Mouse (Mus musculus) lung, embryonic 14.5 days (tissue): ENCODE measurements at regions not wholly inside any gene's neighbourhood (a gene's known extent, or its start where the extent isn't known, plus 50 kb on each side); places are given as distances from the start of the nearest gene placed in this dataset.
A peak's percentile ranks its signal among the peaks of the same experiment; 100 is the strongest.
"Not testable (repeated sequence)": the region's sequence is repeated elsewhere in the genome, so short reads cannot be mapped to it uniquely, and the experiment has no call there.

Experiments used
- ATAC-seq: fragments of 200-750 bp; cut with Nextera tagmentation; 2 replicates; pipeline ENCODE4 v1.8.0; 2017; ENCODE audit warnings: mild to moderate bottlenecking, moderate TSS enrichment, moderate library complexity; ENCODE audit not compliant: insufficient read depth
- DNase-seq: peaks from one replicate; pipeline ENCODE4 v3.0.0-alpha.2; 2015
- H3K27ac ChIP-seq: fragments of 300-500 bp; sonication (generic); 2 replicates; pipeline ENCODE4 v1.5.1; 2014; ENCODE audit warnings: low read depth, mild to moderate bottlenecking, moderate library complexity
- H3K27me3 ChIP-seq: fragments of 300-500 bp; sonication (generic); 2 replicates; pipeline ENCODE4 v1.6.1; 2014; ENCODE audit warnings: low read length, control low read depth; ENCODE audit not compliant: insufficient read depth
- H3K36me3 ChIP-seq: fragments of 300-500 bp; sonication (generic); 2 replicates; pipeline ENCODE4 v1.6.1; 2014; ENCODE audit warnings: control low read depth; ENCODE audit not compliant: insufficient read depth
- H3K4me1 ChIP-seq: fragments of 300-500 bp; sonication (generic); 2 replicates; pipeline ENCODE4 v1.6.1; 2014; ENCODE audit warnings: antibody characterized with exemption, control low read depth; ENCODE audit not compliant: insufficient read depth
- H3K4me2 ChIP-seq: fragments of 300-500 bp; sonication (generic); 2 replicates; pipeline ENCODE4 v1.6.1; 2014; ENCODE audit warnings: mild to moderate bottlenecking
- H3K4me3 ChIP-seq: fragments of 300-500 bp; sonication (generic); 2 replicates; pipeline ENCODE4 v1.5.1; 2014; ENCODE audit warnings: low read depth, low read length
- H3K9ac ChIP-seq: fragments of 300-500 bp; sonication (generic); 2 replicates; pipeline ENCODE4 v1.6.1; 2014
- H3K9me3 ChIP-seq: fragments of 300-500 bp; sonication (generic); 2 replicates; pipeline ENCODE4 v1.6.1; 2016; ENCODE audit warnings: low read depth, low read length, control low read depth
- CTCF ChIP-seq: IDR thresholded peaks from 2 replicates; pipeline ENCODE4 v1.5.1; 2016; ENCODE audit warnings: antibody characterized with exemption, low read depth
- WGBS: fragments of 180-500 bp; shearing (Covaris S2); extraction: QIAGEN DNeasy Blood & Tissue Kit; methylation state at CpG from one replicate; pipeline ENCODE4 v1.1.7; 2014; 5-methylcytosine and 5-hydroxymethylcytosine counted together

GRCm38 (mm10) chr6:18566934-18567333 lies 52.3 kb upstream of the Cttnbp2 start:
- not testable (repeated sequence) for H3K4me1 ChIP-seq, H3K27me3 ChIP-seq, H3K4me2 ChIP-seq, ATAC-seq, H3K4me3 ChIP-seq, H3K27ac ChIP-seq, H3K9ac ChIP-seq, H3K9me3 ChIP-seq, H3K36me3 ChIP-seq, DNase-seq
- 64% methylated on average over 2 of the region's 2 CpGs for WGBS

DNA sequence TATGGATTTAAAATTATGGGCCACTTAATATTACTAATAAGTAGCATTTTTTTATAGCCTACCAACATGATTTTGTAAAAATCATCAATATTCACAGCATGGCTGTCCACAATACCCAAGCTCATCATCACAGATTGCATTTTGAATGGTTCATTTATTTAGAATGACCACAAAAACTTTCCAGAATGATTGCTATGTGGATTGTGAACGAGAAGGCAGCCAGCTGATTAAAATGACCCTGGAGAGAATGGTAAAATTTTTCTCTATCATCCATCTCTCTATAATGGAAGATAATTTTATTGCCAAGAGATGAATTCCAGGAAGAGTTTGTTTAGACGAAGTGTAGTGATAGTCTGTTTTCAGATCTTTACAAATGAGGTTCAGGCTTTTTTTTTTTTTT lies 54.6 kb upstream of the Cttnbp2 start:
- Histone ChIP-seq H3K27ac (no peak overlapping the region), H3K9ac (no peak overlapping the region), H3K4me1 (no peaks in the 10 kb centered on the region), H3K4me3 (no peak overlapping the region), H3K4me2 (no peak overlapping the region), H3K9me3 (no peaks in the 10 kb centered on the region), H3K27me3 (no peaks in the 10 kb centered on the region), H3K36me3 (no peaks in the 10 kb centered on the region)
- 65% methylated on average over 2 of the region's 2 CpGs for WGBS
- TF ChIP-seq CTCF: no peak
- no peak for ATAC-seq
- no peak for DNase-seq

DNA sequence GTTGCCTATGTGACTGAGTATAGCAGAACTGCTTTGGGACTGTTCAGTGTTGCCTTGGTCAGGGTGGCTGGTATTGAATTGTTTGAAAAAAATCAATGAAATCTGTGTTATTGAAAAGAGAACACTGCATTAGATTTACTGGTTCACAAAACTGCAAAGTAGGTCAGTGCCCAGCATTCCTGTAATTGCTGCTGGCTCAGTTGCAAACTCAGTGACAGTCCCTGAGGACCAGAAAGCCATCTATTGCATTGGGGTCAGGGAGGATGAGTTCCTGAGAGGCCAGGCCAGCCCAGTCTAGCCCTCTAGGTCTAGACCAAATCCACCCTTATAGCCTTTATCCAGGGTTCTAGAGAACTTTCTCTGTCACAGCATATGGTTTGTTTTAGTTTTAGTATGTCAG lies 63.9 kb upstream of the Cttnbp2 start:
- Histone ChIP-seq H3K36me3 (no peaks in the 10 kb centered on the region), H3K4me2 (no peak overlapping the region), H3K4me1 (no peaks in the 10 kb centered on the region), H3K27me3 (no peaks in the 10 kb centered on the region), H3K27ac (no peak overlapping the region), H3K9ac (no peak overlapping the region), H3K4me3 (no peak overlapping the region), H3K9me3 (no peaks in the 10 kb centered on the region)
- no peak for ATAC-seq
- no peak for DNase-seq
- TF ChIP-seq CTCF: no peak

DNA sequence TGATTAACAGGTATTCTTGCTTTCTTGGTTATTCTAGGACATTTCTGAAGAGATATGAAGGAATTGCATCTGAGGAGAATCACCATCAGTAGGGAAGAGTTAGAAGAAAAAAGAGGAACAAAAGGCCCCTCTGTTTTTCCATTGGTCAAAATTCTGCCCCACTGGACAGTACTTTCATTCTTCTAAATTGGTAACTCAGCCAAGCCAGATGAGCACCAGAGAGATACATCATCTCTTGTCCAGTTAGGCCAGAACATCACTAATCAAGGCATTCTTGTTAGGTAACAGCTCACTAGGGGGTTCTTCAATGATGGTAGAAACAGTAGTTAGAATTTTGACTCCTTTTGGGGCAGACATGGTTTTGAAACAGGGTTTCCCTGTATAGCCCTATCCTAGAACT lies 74.8 kb upstream of the Cttnbp2 start:
- H3K4me2 ChIP-seq: no peak overlapping the region
- no peaks in the 10 kb centered on the region for H3K4me1 ChIP-seq
- no peaks in the 10 kb centered on the region for H3K27me3 ChIP-seq
- H3K9me3 ChIP-seq: no peaks in the 10 kb centered on the region
- DNase-seq (no peak), ATAC-seq (no peak)
- no peak overlapping the region for H3K9ac ChIP-seq
- H3K27ac ChIP-seq: no peak overlapping the region
- no peak for TF ChIP-seq CTCF
- H3K36me3 ChIP-seq: no peaks in the 10 kb centered on the region
- H3K4me3 ChIP-seq: no peak overlapping the region

DNA sequence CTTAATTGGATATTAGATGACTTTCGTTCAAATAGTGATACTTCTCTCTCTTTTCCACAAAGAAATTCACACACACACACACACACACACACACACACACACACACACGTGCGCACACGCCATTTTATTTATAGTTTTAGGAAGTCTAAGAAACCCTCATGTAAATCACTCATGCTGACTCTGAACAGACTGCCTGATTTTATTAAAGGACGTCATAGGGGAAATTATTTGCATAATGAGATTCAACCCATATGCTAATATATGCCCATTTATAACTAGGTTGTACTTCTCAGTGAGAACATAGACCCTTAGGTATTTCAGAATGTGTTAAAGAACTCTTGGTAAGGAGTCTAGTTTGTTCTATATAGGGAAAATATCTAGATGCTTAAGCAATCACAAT lies 82.0 kb upstream of the Cttnbp2 start:
- no peak overlapping the region for H3K9ac ChIP-seq
- H3K36me3 ChIP-seq: no peaks in the 10 kb centered on the region
- H3K4me1 ChIP-seq: 0 out of 2 replicates have a peak, but pooled peaks cover 6% of the 10 kb centered on the region
- no peak overlapping the region for H3K4me2 ChIP-seq
- H3K27ac ChIP-seq: no peak overlapping the region
- 81% methylated on average over 5 of the region's 5 CpGs for WGBS
- no peak for TF ChIP-seq CTCF
- ATAC-seq (no peak), DNase-seq (no peak)
- no peaks in the 10 kb centered on the region for H3K9me3 ChIP-seq
- H3K4me3 ChIP-seq: no peak overlapping the region
- no peaks in the 10 kb centered on the region for H3K27me3 ChIP-seq

DNA sequence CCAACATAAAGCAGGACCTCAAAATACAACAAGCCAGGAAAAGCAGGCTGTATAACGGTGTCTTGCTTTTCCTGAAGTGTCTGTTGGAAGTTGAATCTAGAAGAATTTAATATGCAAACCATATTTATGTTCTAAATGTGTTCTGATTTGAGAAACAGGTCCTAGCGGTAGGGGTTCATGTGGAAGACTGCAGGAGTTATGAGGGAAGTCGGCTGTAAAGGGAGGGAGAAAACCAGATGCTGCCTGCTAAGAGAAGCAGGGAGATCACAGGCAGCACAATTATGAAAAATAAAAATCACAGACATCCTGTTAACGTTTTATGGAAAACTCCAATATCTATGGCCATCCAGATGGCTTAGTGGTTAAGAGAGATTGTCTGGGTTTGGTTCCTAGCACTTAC lies 85.0 kb upstream of the Cttnbp2 start:
- ATAC-seq (no peak), DNase-seq (no peak)
- no peaks in the 10 kb centered on the region for H3K27me3 ChIP-seq
- H3K4me1 ChIP-seq: peaks cover 10% of the 10 kb centered on the region
- no peak overlapping the region for H3K4me3 ChIP-seq
- no peak overlapping the region for H3K4me2 ChIP-seq
- 68% methylated on average over 4 of the region's 4 CpGs for WGBS
- no peak overlapping the region for H3K27ac ChIP-seq
- no peak overlapping the region for H3K9ac ChIP-seq
- H3K9me3 ChIP-seq: no peaks in the 10 kb centered on the region
- no peak for TF ChIP-seq CTCF
- no peaks in the 10 kb centered on the region for H3K36me3 ChIP-seq

DNA sequence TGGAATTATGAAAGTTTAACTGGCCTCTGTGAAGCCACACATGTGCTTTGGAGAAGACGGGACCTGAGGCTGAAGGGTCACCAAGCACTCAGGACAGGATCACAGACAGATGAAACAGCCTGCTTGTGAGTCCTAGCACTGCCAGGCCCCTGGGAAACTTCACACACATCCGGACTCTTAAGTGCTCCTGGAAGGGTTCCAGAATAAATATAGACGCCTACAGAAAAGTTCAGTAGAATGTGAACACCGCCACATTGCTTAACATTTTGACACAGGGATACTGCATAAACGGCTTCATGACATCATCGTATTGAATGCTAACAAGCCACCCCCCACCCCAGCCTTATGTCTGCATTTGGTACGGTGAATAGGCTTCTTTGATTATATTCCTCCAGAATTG lies 87.3 kb upstream of the Cttnbp2 start:
- WGBS: 4% methylated on average over 7 of the region's 7 CpGs
- H3K4me3 ChIP-seq: no peak overlapping the region
- no peak overlapping the region for H3K27ac ChIP-seq
- H3K27me3 ChIP-seq: no peaks in the 10 kb centered on the region
- H3K4me2 ChIP-seq: peak overlapping the region; percentile 39; the same call in 1 of the 2 replicates
- H3K9me3 ChIP-seq: no peaks in the 10 kb centered on the region
- no peak overlapping the region for H3K9ac ChIP-seq
- H3K4me1 ChIP-seq: peaks cover 10% of the 10 kb centered on the region
- TF ChIP-seq CTCF: no peak
- DNase-seq (peak; percentile 91), ATAC-seq (peak; percentile 96)
- H3K36me3 ChIP-seq: no peaks in the 10 kb centered on the region

GRCm38 (mm10) chr6:18621372-18622262 lies 107.0 kb upstream of the Cttnbp2 start:
- H3K4me1 ChIP-seq: no peaks in the 10 kb centered on the region
- no peaks in the 10 kb centered on the region for H3K27me3 ChIP-seq
- ATAC-seq (no peak), DNase-seq (no peak)
- H3K36me3 ChIP-seq: no peaks in the 10 kb centered on the region
- no peak overlapping the region for H3K4me2 ChIP-seq
- no peak overlapping the region for H3K9ac ChIP-seq
- whole genome bisulfite sequencing: 78% methylated on average over 6 of the region's 6 CpGs
- no peak for TF ChIP-seq CTCF
- H3K9me3 ChIP-seq: no peaks in the 10 kb centered on the region
- H3K27ac ChIP-seq: no peak overlapping the region
- H3K4me3 ChIP-seq: no peak overlapping the region
